Mouse (Mus musculus): ENCODE data around the gene Zfp598. TPM values are rescaled to one million over a fixed set of nuclear protein-coding genes. Genes with fewer than 3 reads are reported as not detected.

Gene Zfp598
- total and polyA plus RNA-seq, 2 experiments from 2014 or later: 16.4 to 40.0 TPM

DNA sequence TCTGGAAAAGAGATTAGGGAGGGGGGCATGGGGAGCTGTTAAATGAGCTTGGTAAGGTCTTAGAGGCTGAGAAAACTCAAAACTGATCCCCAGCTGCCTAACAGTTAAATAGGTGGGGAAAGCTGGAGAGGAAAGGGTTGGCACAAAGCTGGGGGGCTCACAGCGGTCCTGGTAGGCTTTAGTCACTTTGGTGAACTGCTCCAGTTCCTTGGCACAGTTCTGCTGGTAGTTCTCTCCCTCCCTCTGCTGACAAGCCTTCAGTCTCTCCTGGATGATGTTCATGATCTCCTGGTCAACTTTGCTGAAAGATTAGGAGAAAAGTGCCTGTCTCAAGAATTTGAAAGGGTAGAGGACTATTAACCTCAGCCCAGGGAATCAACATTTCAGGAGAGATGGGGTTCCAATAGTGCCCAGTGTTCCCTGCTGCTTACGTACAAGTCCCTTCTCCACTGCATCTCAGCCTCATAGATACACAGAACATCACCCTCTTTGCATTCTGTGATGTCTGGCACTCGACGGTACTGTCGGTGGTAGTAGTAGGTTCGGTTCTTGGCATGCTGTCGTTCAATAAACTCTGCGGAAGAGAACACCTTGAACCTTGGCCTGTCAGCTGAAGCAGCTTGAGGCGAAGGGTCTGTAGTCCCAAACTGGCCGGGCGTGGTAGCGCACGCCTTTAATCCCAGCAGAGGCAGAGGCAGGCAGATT is 52.9 kb downstream of the Zfp598 start:
- DNase-seq (ENCODE audit: low spot score): no peak
- no peak for ATAC-seq (ENCODE audit: low FRiP score)
- no peak for TF ChIP-seq CTCF (IDR thresholded peaks at IDR 0.05)
- H3K9me3 ChIP-seq (ENCODE audit: low read length): no peaks in the 10 kb centered on the region
- peaks cover 10% of the 10 kb centered on the region; the same call in 1 of the 2 replicates for H3K36me3 ChIP-seq (ENCODE audit: insufficient read depth, low read length)
- no peaks in the 10 kb centered on the region; the same call in none of the 2 replicates for H3K4me1 ChIP-seq (ENCODE audit: insufficient read depth, low read length)
- H3K27me3 ChIP-seq (ENCODE audit: insufficient read depth, low read length): no peaks in the 10 kb centered on the region
- H3K9ac ChIP-seq (replicated peaks; ENCODE audit: low read length, poor library complexity, severe bottlenecking): no peak overlapping the region
- H3K27ac ChIP-seq (ENCODE audit: low read depth, low read length): no peak overlapping the region
- 0 out of 2 replicates have a peak overlapping the region, but pooled peaks have one; percentile 2 for H3K4me2 ChIP-seq (ENCODE audit: low read depth, low read length, poor library complexity, severe bottlenecking)
- 37% methylated on average over 13 of the region's 13 CpGs for WGBS
- no peak overlapping the region for H3K4me3 ChIP-seq (ENCODE audit: low read depth, low read length)

DNA sequence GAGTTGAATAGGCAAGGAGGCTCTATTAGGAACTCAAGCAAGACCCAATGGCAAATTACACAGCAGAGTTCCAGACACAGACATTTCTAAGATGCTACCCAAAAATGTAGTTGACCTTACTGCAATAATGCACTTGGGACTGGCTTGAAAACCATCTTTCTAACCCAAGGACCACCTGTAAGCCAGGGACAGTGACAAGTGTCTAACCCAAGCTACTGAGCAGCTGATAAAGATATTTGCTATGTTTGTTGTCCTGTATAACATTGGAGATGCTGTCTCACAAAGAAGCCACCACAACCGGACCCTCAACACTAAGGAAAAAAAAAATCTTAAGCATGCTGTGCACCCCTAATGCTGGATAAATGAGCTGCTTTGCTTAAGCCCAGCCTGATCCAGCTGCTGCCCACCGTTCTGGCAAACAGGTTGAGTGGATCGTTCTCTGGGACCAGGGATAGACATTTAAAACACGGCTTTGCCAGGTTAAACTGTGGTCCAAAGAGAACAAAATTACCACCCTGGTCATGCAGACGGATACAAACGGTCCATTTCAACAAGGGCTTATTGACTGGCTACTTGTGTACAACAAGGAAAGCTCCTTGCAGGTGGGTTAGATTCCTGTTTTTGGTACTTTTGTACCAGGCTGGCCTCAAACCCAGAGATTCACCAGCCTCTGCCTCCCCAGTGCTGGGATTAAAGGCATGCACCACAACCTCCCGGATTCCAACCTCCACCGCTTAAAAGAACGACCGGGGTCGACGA is 53.8 kb downstream of the Zfp598 start:
- Histone ChIP-seq H3K9ac (replicated peaks; ENCODE audit: low read length, poor library complexity, severe bottlenecking) (peak overlapping the region; percentile 86), H3K27ac (ENCODE audit: low read depth, low read length) (peak overlapping the region; percentile 75), H3K4me1 (ENCODE audit: insufficient read depth, low read length) (no peaks in the 10 kb centered on the region; the same call in none of the 2 replicates), H3K27me3 (ENCODE audit: insufficient read depth, low read length) (no peaks in the 10 kb centered on the region), H3K36me3 (ENCODE audit: insufficient read depth, low read length) (peaks cover 10% of the 10 kb centered on the region; the same call in 1 of the 2 replicates), H3K4me2 (ENCODE audit: low read depth, low read length, poor library complexity, severe bottlenecking) (peak overlapping the region; percentile 68), H3K4me3 (ENCODE audit: low read depth, low read length) (peak overlapping the region; percentile 70), H3K9me3 (ENCODE audit: low read length) (no peaks in the 10 kb centered on the region)
- WGBS: 4% methylated on average over 12 of the region's 12 CpGs
- DNase-seq (ENCODE audit: low spot score): no peak
- no peak for ATAC-seq (ENCODE audit: low FRiP score)
- no peak for TF ChIP-seq CTCF (IDR thresholded peaks at IDR 0.05)

DNA sequence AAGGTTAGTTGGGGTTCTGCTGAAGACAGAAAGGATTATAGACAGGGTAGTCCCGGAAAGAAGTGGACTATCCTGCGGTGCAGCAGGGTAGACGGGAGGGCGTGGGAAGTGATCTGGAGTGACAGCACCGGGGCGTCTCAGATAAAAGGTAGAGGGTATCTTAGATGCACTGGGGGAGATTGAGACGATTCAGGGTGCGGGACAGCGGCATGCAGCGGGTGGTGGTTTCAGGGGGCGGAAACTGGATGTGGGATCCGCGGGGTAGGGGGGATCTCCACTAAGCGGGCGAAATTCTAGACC is 54.3 kb downstream of the Zfp598 start:
- TF ChIP-seq CTCF (IDR thresholded peaks at IDR 0.05): no peak
- DNase-seq (ENCODE audit: low spot score): no peak

DNA sequence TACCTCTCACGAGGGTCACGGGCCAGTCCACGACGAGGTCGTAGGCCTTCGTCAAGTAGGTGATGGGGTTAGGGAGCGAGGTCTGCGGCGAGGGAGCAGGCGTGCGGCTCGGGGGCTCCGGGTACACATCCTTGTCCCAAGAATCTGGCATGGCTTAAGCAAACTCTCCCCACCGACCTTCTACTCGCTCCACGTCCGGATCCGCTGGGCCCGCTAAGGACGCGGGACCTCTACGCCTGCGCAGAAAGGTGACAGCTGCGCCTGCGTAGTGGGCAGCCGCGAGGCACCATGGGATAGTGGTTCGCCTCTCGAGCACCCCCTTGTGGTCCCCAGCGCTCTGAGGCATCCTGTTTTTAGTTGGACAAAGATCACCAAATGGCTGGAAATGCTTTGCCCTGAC is 54.7 kb downstream of the Zfp598 start, which contains the start of gene Ndufb10:
Ndufb10 (minus strand) TSS at position 295 of the 400 bp plus-strand sequence.
- TF ChIP-seq CTCF (IDR thresholded peaks at IDR 0.05): peak; percentile 99
- Histone ChIP-seq H3K4me1 (ENCODE audit: insufficient read depth, low read length) (no peaks in the 10 kb centered on the region; the same call in 1 of the 2 replicates), H3K27ac (ENCODE audit: low read depth, low read length) (peak within 1 kb of the TSS; percentile 76), H3K9ac (replicated peaks; ENCODE audit: low read length, poor library complexity, severe bottlenecking) (peak within 1 kb of the TSS; percentile 86), H3K9me3 (ENCODE audit: low read length) (no peaks in the 10 kb centered on the region), H3K36me3 (ENCODE audit: insufficient read depth, low read length) (peaks cover 10% of the 10 kb centered on the region; the same call in 1 of the 2 replicates), H3K4me3 (ENCODE audit: low read depth, low read length) (peak within 1 kb of the TSS; percentile 70), H3K27me3 (ENCODE audit: insufficient read depth, low read length) (no peaks in the 10 kb centered on the region), H3K4me2 (ENCODE audit: low read depth, low read length, poor library complexity, severe bottlenecking) (peak within 1 kb of the TSS; percentile 68)
- under 1% methylated on average over 30 of the region's 30 CpGs for WGBS
- peak; percentile 97 for DNase-seq (ENCODE audit: low spot score)
- peak; percentile 71 for ATAC-seq (ENCODE audit: low FRiP score)

More for the DNA sequence above, 54.3 kb downstream of the Zfp598 start:
- peak overlapping the region; percentile 68 for H3K4me2 ChIP-seq (ENCODE audit: low read depth, low read length, poor library complexity, severe bottlenecking)
- ATAC-seq (ENCODE audit: low FRiP score): peak; percentile 4; the same call in 1 of the 2 replicates
- WGBS: under 1% methylated on average over 15 of the region's 15 CpGs
- H3K9ac ChIP-seq (replicated peaks; ENCODE audit: low read length, poor library complexity, severe bottlenecking): peak overlapping the region; percentile 86
- no peaks in the 10 kb centered on the region for H3K27me3 ChIP-seq (ENCODE audit: insufficient read depth, low read length)
- peak overlapping the region; percentile 75 for H3K27ac ChIP-seq (ENCODE audit: low read depth, low read length)
- peaks cover 10% of the 10 kb centered on the region; the same call in 1 of the 2 replicates for H3K36me3 ChIP-seq (ENCODE audit: insufficient read depth, low read length)
- peak overlapping the region; percentile 70 for H3K4me3 ChIP-seq (ENCODE audit: low read depth, low read length)
- H3K9me3 ChIP-seq (ENCODE audit: low read length): no peaks in the 10 kb centered on the region
- H3K4me1 ChIP-seq (ENCODE audit: insufficient read depth, low read length): no peaks in the 10 kb centered on the region; the same call in none of the 2 replicates

DNA sequence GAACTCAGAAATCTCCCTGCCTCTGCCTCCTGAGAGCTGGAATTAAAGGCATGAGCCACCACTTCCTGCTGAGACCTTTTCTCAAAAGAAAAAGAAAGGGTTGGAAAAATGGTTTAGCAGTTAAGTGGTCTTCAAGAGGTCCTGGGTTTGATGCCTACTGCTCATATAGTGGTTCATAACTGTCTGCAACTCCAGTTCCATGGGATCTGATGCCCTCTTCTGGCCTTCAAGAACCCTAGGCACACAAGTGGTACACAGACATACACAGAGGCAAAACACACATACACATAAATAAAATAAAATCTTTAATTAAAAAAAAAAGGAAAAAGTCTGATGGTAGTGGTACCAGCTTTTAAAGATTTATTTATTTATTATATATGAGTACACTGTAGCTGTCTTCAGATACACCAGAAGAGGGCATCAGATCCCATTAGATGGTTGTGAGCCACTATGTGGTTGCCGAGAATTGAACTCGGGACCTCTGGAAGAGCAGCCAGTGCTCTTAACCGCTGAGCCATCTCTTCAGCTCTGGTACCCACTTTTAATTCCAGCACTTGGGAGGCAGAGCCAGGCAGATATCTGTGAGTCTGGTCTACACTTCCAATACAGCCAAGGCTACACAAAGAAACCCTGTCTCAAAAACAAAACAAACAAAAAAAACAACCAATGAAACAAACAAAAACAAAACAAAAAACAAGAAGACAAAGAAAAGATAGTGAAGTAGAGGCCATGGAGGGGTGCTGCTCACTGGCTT is 56.3 kb downstream of the Zfp598 start:
- H3K36me3 ChIP-seq (ENCODE audit: insufficient read depth, low read length): peaks cover 10% of the 10 kb centered on the region; the same call in 1 of the 2 replicates
- no peak overlapping the region for H3K4me3 ChIP-seq (ENCODE audit: low read depth, low read length)
- ATAC-seq (ENCODE audit: low FRiP score) (no peak), DNase-seq (ENCODE audit: low spot score) (no peak)
- H3K9me3 ChIP-seq (ENCODE audit: low read length): no peaks in the 10 kb centered on the region
- H3K27me3 ChIP-seq (ENCODE audit: insufficient read depth, low read length): no peaks in the 10 kb centered on the region
- no peaks in the 10 kb centered on the region; the same call in 1 of the 2 replicates for H3K4me1 ChIP-seq (ENCODE audit: insufficient read depth, low read length)
- H3K9ac ChIP-seq (replicated peaks; ENCODE audit: low read length, poor library complexity, severe bottlenecking): no peak overlapping the region
- WGBS: 75% methylated on average over 3 of the region's 3 CpGs
- no peak for TF ChIP-seq CTCF (IDR thresholded peaks at IDR 0.05)
- no peak overlapping the region for H3K27ac ChIP-seq (ENCODE audit: low read depth, low read length)
- H3K4me2 ChIP-seq (ENCODE audit: low read depth, low read length, poor library complexity, severe bottlenecking): no peak overlapping the region
